Mouse (Mus musculus) myocyte (in vitro differentiated cells): Measurements from ENCODE around the gene Rac3.

Source experiments
- CEBPB ChIP-seq: IDR thresholded peaks from 2 replicates; pipeline ENCODE4 v1.6.1; 2011; ENCODE audit warnings: mild to moderate bottlenecking, moderate library complexity; ENCODE audit not compliant: poor library complexity, insufficient read depth, severe bottlenecking
- E2F4 ChIP-seq: IDR thresholded peaks from one replicate; pipeline ENCODE4 v1.6.1; 2011; ENCODE audit warnings: mild to moderate bottlenecking, control low read depth, moderate library complexity; ENCODE audit not compliant: insufficient read depth
- MAX ChIP-seq: IDR thresholded peaks from one replicate; pipeline ENCODE4 v1.6.1; 2011; ENCODE audit warnings: low read depth, mild to moderate bottlenecking, control low read depth
- POLR2A ChIP-seq: IDR thresholded peaks from one replicate; pipeline ENCODE4 v1.6.1; 2011; ENCODE audit warnings: low read depth, mild to moderate bottlenecking, control low read depth, moderate library complexity; ENCODE audit not compliant: insufficient read length
- POLR2AphosphoS2 ChIP-seq: IDR thresholded peaks from one replicate; pipeline ENCODE4 v1.6.1; 2011; ENCODE audit warnings: low read depth, control low read depth; ENCODE audit not compliant: insufficient read length
- REST ChIP-seq: IDR thresholded peaks from one replicate; pipeline ENCODE4 v1.6.1; 2011; ENCODE audit warnings: mild to moderate bottlenecking, control low read depth, moderate library complexity; ENCODE audit not compliant: insufficient read depth, insufficient read length
- SRF ChIP-seq: IDR thresholded peaks from one replicate; pipeline ENCODE4 v1.6.1; 2011; ENCODE audit warnings: low read depth; ENCODE audit not compliant: control insufficient read depth, insufficient read length
- TCF12 ChIP-seq: IDR thresholded peaks from one replicate; pipeline ENCODE4 v1.6.1; 2011; ENCODE audit warnings: mild to moderate bottlenecking, control low read depth; ENCODE audit not compliant: poor library complexity, insufficient read depth, severe bottlenecking
- TCF3 ChIP-seq: IDR thresholded peaks from one replicate; pipeline ENCODE4 v1.6.1; 2011; ENCODE audit warnings: low read depth, control low read depth; ENCODE audit not compliant: insufficient read length
- USF1 ChIP-seq: IDR thresholded peaks from one replicate; pipeline ENCODE4 v1.6.1; 2011; ENCODE audit warnings: low read depth, mild to moderate bottlenecking, control low read depth, moderate library complexity

- TF ChIP-seq POLR2A (no peak), REST (no peak), TCF12 (no peak), MAX (no peak), SRF (no peak), USF1 (no peak), POLR2AphosphoS2 (no peak), CEBPB (no peak), TCF3 (no peak), E2F4 (no peak)
Observed at GRCm38 (mm10) chr11:120749430-120749829, 28.2 kb downstream of the Rac3 start.
